Comparison of ENCODE assay signal across 8 mouse cellular contexts in genomic region chr7:101653681-101654209, GRCm38 (mm10). TPM values are rescaled to one million over a fixed set of nuclear protein-coding genes. Genes with fewer than 3 reads are reported as not detected.
A peak's percentile ranks its signal among the peaks of the same experiment; 100 is the strongest.
DNase-seq lines count a peak whose midpoint lies in the region; ATAC-seq lines count a peak whose summit lies in the region.

No protein-coding gene starts in this region.

- DNase-seq in kidney, adult 18-20 months: peak; percentile 23
- DNase-seq in kidney, postnatal 10 days: no peak
- DNase-seq in adipocyte (ENCODE audit: low spot score): peak; percentile 62
- DNase-seq in embryonic facial prominence, embryonic 14.5 days (ENCODE audit: low spot score): peak; percentile 83
- DNase-seq in lung, postnatal 10 days: peak; percentile 34
- DNase-seq in right cerebral cortex, postnatal 25 days: peak; percentile 26
- no peak for DNase-seq in spleen, postnatal 14 days (ENCODE audit: low spot score in 2 of 2)

- no peak for ATAC-seq in embryonic facial prominence, embryonic 14.5 days (ENCODE audit: low read depth)
- no peak for ATAC-seq in kidney, embryonic 15.5 days (replicated peaks; ENCODE audit: low FRiP score)

- no peaks in the 10 kb centered on the region for H3K9me3 ChIP-seq in embryonic facial prominence, embryonic 14.5 days (ENCODE audit: control insufficient read depth, low read length)
- no peaks in the 10 kb centered on the region for H3K9me3 ChIP-seq in kidney, embryonic 15.5 days (replicated peaks)

- H3K27me3 ChIP-seq in embryonic facial prominence, embryonic 14.5 days (replicated peaks; ENCODE audit: control insufficient read depth, insufficient read depth, low read length): no peaks in the 10 kb centered on the region
- H3K27me3 ChIP-seq in kidney, embryonic 15.5 days: no peaks in the 10 kb centered on the region

- no peaks in the 10 kb centered on the region for H3K36me3 ChIP-seq in embryonic facial prominence, embryonic 14.5 days (ENCODE audit: control insufficient read depth, insufficient read depth, low read length)
- no peaks in the 10 kb centered on the region for H3K36me3 ChIP-seq in kidney, embryonic 15.5 days

- H3K4me2 ChIP-seq in embryonic facial prominence, embryonic 14.5 days (ENCODE audit: low read depth, low read length): peak overlapping the region; percentile 45
- peak overlapping the region; percentile 28; the same call in 1 of the 2 replicates for H3K4me2 ChIP-seq in kidney, embryonic 15.5 days

- no peaks in the 10 kb centered on the region for H3K4me1 ChIP-seq in embryonic facial prominence, embryonic 14.5 days (ENCODE audit: control insufficient read depth, insufficient read depth, low read length)
- H3K4me1 ChIP-seq in kidney, embryonic 15.5 days: 0 out of 2 replicates have a peak, but pooled peaks cover 3% of the 10 kb centered on the region

- H3K27ac ChIP-seq in embryonic facial prominence, embryonic 14.5 days (replicated peaks; ENCODE audit: low read depth, low read length): no peak overlapping the region
- H3K27ac ChIP-seq in kidney, embryonic 15.5 days: no peak overlapping the region

- peak overlapping the region; percentile 16; the same call in 1 of the 2 replicates for H3K4me3 ChIP-seq in embryonic facial prominence, embryonic 14.5 days (ENCODE audit: low read depth, low read length)
- no peak overlapping the region for H3K4me3 ChIP-seq in kidney, embryonic 15.5 days (replicated peaks)

- WGBS in embryonic facial prominence, embryonic 14.5 days: 42% methylated on average over 10 of the region's 10 CpGs
- WGBS in kidney, embryonic 15.5 days: 59% methylated on average over 10 of the region's 10 CpGs

- peak overlapping the region; percentile 45; the same call in 1 of the 2 replicates for H3K9ac ChIP-seq in embryonic facial prominence, embryonic 14.5 days (ENCODE audit: low read depth, low read length)
- no peak overlapping the region for H3K9ac ChIP-seq in kidney, embryonic 15.5 days

RNA-seq across cellular contexts. Expression of gene Clpb, which starts 9.7 kb away (rescaled TPM):
- polyA plus RNA-seq in embryonic facial prominence, embryonic 14.5 days (2014; fragmentation: Nextera tagmentation; extraction: Ambion mirVana): 37.5 and 48.5 TPM in 2 replicates
- polyA plus RNA-seq in kidney, embryonic 15.5 days (2015; fragmentation: Nextera tagmentation; extraction: Ambion mirVana): 58.7 and 64.7 TPM in 2 replicates

Comparison
In these comparisons a context has a peak if more than half of its experiments do, and no peak if none do; other contexts are left out.
1. DNase-seq: peak in kidney, adult 18-20 months (single experiment), adipocyte (single experiment), embryonic facial prominence, embryonic 14.5 days (single experiment), lung, postnatal 10 days (single experiment) and right cerebral cortex, postnatal 25 days (single experiment); none in kidney, postnatal 10 days (single experiment) and spleen, postnatal 14 days (0 of 2).